9 mouse cellular contexts compared by ENCODE assay signal in the genomic region with DNA sequence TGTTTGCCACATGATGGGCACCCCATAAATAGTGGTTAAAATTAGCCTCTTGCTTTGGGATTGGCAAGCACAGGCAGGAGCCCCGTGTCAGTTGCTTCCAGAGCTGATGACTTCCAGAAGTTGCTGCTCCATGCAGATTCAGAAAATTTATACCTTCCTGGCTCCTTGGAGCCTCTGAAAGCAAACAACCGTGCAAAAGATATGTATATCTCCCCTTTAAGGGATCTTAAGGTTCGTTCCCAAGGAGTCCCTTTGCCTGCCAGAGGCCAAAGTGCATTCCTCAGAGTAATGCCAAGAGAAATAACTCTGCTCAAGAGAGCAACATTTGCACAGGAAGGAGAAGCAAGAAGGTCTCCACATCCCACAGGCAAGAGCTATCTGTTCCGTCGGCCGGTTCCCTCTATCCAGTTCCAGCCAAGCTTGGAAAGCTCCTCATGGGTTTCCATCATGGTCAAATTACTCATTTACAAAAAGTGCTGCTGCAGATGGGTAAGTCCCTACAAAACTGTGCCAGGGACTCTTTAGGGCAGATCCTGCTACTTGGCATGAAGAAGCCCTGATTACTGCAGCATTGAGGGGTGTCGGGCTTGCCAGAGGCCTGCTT.
DNase-seq lines count a peak whose midpoint lies in the region; ATAC-seq lines count a peak whose summit lies in the region.
"Had no signal": no experiment of that assay in that cellular context is flagged by ENCODE, and none has a peak within 500 bp of the region (broad histone marks: within the 10 kb centered on the region; RNA-seq: fewer than 3 reads in every experiment).

No protein-coding gene starts in this region.

- 0 out of 2 replicates have a peak, but pooled peaks cover 6% of the 10 kb centered on the region for H3K4me1 ChIP-seq in heart, embryonic 10.5 days
- H3K4me1 ChIP-seq in embryonic facial prominence, embryonic 13.5 days, result peaks cover 23% of the 10 kb centered on the region
- H3K4me1 ChIP-seq in heart, embryonic 14.5 days (ENCODE audit: control insufficient read depth in 2 of 2, insufficient read depth in 2 of 2, low read length in 2 of 2), result no peaks in the 10 kb centered on the region

- no peaks in the 10 kb centered on the region for H3K27me3 ChIP-seq in heart, embryonic 10.5 days (ENCODE audit: insufficient read depth, poor library complexity, severe bottlenecking)
- H3K27me3 ChIP-seq in embryonic facial prominence, embryonic 13.5 days, result no peaks in the 10 kb centered on the region
- H3K27me3 ChIP-seq in heart, embryonic 14.5 days (ENCODE audit: control insufficient read depth, insufficient read depth, low read length), result no peaks in the 10 kb centered on the region

- H3K36me3 ChIP-seq in heart, embryonic 10.5 days, result no peaks in the 10 kb centered on the region
- no peaks in the 10 kb centered on the region for H3K36me3 ChIP-seq in embryonic facial prominence, embryonic 13.5 days
- no peaks in the 10 kb centered on the region for H3K36me3 ChIP-seq in heart, embryonic 14.5 days (ENCODE audit: control insufficient read depth, insufficient read depth, low read length)

- H3K4me3 ChIP-seq in heart, embryonic 10.5 days, result no peak overlapping the region
- no peak overlapping the region for H3K4me3 ChIP-seq in embryonic facial prominence, embryonic 13.5 days
- H3K4me3 ChIP-seq in heart, embryonic 14.5 days (ENCODE audit: control insufficient read depth in 1 of 2, insufficient read depth in 1 of 2, low read depth in 1 of 2, low read length in 2 of 2), result no peak overlapping the region

- 63% methylated on average over 7 of the region's 7 CpGs for WGBS in heart, embryonic 10.5 days
- WGBS in embryonic facial prominence, embryonic 13.5 days, result 51% methylated on average over 7 of the region's 7 CpGs
- WGBS in heart, embryonic 14.5 days, result 49% methylated on average over 7 of the region's 7 CpGs

- H3K27ac ChIP-seq in heart, embryonic 10.5 days, result no peak overlapping the region
- peak overlapping the region; percentile 48 for H3K27ac ChIP-seq in embryonic facial prominence, embryonic 13.5 days
- 0 out of 4 replicates have a peak overlapping the region, but pooled peaks have one; percentile 2 to 37 for H3K27ac ChIP-seq in heart, embryonic 14.5 days (replicated peaks in 1 of 2; ENCODE audit: control insufficient read depth in 1 of 2, insufficient read depth in 1 of 2, low read depth in 2 of 2, low read length in 2 of 2)

- no peaks in the 10 kb centered on the region for H3K9me3 ChIP-seq in heart, embryonic 10.5 days
- H3K9me3 ChIP-seq in embryonic facial prominence, embryonic 13.5 days, result no peaks in the 10 kb centered on the region
- no peaks in the 10 kb centered on the region for H3K9me3 ChIP-seq in heart, embryonic 14.5 days (ENCODE audit: control insufficient read depth, low read length)

- H3K4me2 ChIP-seq in embryonic facial prominence, embryonic 13.5 days, result no peak overlapping the region
- no peak overlapping the region for H3K4me2 ChIP-seq in heart, embryonic 14.5 days (ENCODE audit: low read length)

- DNase-seq in heart, adult 18-20 months, result peak; percentile 13 to 45
- no peak for DNase-seq in heart, embryonic 10.5 days (ENCODE audit: low spot score)
- peak; percentile 15 for DNase-seq in kidney, postnatal 14 days
- no peak for DNase-seq in cerebellum, postnatal 4 days (ENCODE audit: low spot score in 2 of 2)
- no peak for DNase-seq in right cerebral cortex, adult 18-20 months
- DNase-seq: liver had no signal

- 0 out of 2 replicates have a peak, but pooled peaks have one; percentile 37 for ATAC-seq in embryonic facial prominence, embryonic 13.5 days (ENCODE audit: insufficient number of reproducible peaks, insufficient read depth, low FRiP score, low TSS enrichment, low read depth)
- ATAC-seq in heart, embryonic 14.5 days (ENCODE audit: insufficient number of reproducible peaks, insufficient read depth, low FRiP score, low read depth), result peak; percentile 72; the same call in 1 of the 2 replicates
- ATAC-seq in monocyte, adult 5-6 weeks (replicated peaks; ENCODE audit: insufficient number of reproducible peaks, low FRiP score, low TSS enrichment, poor library complexity, severe bottlenecking), result no peak

- no peak overlapping the region for H3K9ac ChIP-seq in embryonic facial prominence, embryonic 13.5 days
- H3K9ac ChIP-seq in heart, embryonic 14.5 days (ENCODE audit: low read length), result no peak overlapping the region

Comparison
In these comparisons a context has a peak if more than half of its experiments do, and no peak if none do; other contexts are left out.
1. DNase-seq: peak in heart, adult 18-20 months (2 of 2) and kidney, postnatal 14 days (single experiment); none in heart, embryonic 10.5 days (single experiment), cerebellum, postnatal 4 days (0 of 2) and right cerebral cortex, adult 18-20 months (single experiment).